ENCODE assay signal across 28 mouse cellular contexts in genomic region chr17:40731724-40732123, GRCm38 (mm10). TPM values are rescaled to one million over a fixed set of nuclear protein-coding genes. Genes with fewer than 3 reads are reported as not detected.
"Had no signal": no experiment of that assay in that cellular context is flagged by ENCODE, and none has a peak within 500 bp of the region (broad histone marks: within the 10 kb centered on the region; RNA-seq: fewer than 3 reads in every experiment).

No protein-coding gene starts in this region.

- H3K27ac ChIP-seq: midbrain, embryonic 10.5 days; midbrain, embryonic 12.5 days; neural tube, embryonic 13.5 days; neural tube, embryonic 15.5 days; stomach, embryonic 15.5 days; stomach, postnatal 0 days had no signal

- H3K4me1 ChIP-seq: midbrain, embryonic 10.5 days; midbrain, embryonic 12.5 days; neural tube, embryonic 13.5 days; neural tube, embryonic 15.5 days; stomach, embryonic 15.5 days had no signal

- H3K9me3 ChIP-seq: midbrain, embryonic 10.5 days; midbrain, embryonic 12.5 days; neural tube, embryonic 13.5 days; neural tube, embryonic 15.5 days; stomach, embryonic 15.5 days had no signal

- H3K27me3 ChIP-seq: midbrain, embryonic 12.5 days; neural tube, embryonic 13.5 days; neural tube, embryonic 15.5 days; stomach, embryonic 15.5 days had no signal

- H3K4me3 ChIP-seq: midbrain, embryonic 10.5 days; midbrain, embryonic 12.5 days; myocyte; neural tube, embryonic 13.5 days; neural tube, embryonic 15.5 days; stomach, embryonic 15.5 days had no signal

- ATAC-seq: midbrain, embryonic 16.5 days had no signal

- DNase-seq: lung, adult 18-20 months; lung, embryonic 14.5 days; lung, postnatal 10 days; lung, postnatal 4 days; midbrain, embryonic 14.5 days; retina, postnatal 1 day; right cerebral cortex, adult 18-20 months; right cerebral cortex, postnatal 25 days; right cerebral cortex, postnatal 4 days; spleen, adult 18-20 months; thymus, adult 18-20 months; thymus, postnatal 14 days; thymus, postnatal 36 days had no signal

- H3K9ac ChIP-seq: lung, embryonic 14.5 days; midbrain, embryonic 12.5 days; neural tube, embryonic 13.5 days; neural tube, embryonic 15.5 days; stomach, embryonic 15.5 days had no signal

- H3K4me2 ChIP-seq: lung, embryonic 14.5 days; midbrain, embryonic 12.5 days; neural tube, embryonic 13.5 days; neural tube, embryonic 15.5 days; stomach, embryonic 15.5 days had no signal

- H3K36me3 ChIP-seq: midbrain, embryonic 10.5 days; midbrain, embryonic 12.5 days; neural tube, embryonic 13.5 days; neural tube, embryonic 15.5 days; stomach, embryonic 15.5 days had no signal

RNA-seq across cellular contexts. Expression of gene Esp1, which starts 4.8 kb away (rescaled TPM):
- total RNA-seq: megakaryocyte, adult 5-6 weeks; megakaryocyte-erythroid progenitor cell, adult 5-6 weeks had no signal
- polyA plus RNA-seq: lung, embryonic 14.5 days; lung, embryonic 16.5 days; midbrain, embryonic 10.5 days; midbrain, embryonic 12.5 days; midbrain, embryonic 14.5 days; midbrain, embryonic 16.5 days; myocyte; neural tube, embryonic 11.5 days; neural tube, embryonic 13.5 days; neural tube, embryonic 15.5 days; small intestine, adult 2 months; stomach, embryonic 15.5 days; stomach, postnatal 0 days; testis, adult 2 months; thymus, postnatal 0 days had no signal
